Comparison of ENCODE assay signal across 8 mouse cellular contexts in genomic region chr12:33313828-33314671, GRCm38 (mm10).
DNase-seq lines count a peak whose midpoint lies in the region; ATAC-seq and TF ChIP-seq lines count a peak whose summit lies in the region.

No protein-coding gene starts in this region.

- no peak overlapping the region for H3K9ac ChIP-seq in embryonic facial prominence, embryonic 14.5 days (ENCODE audit: low read depth, low read length)
- H3K9ac ChIP-seq in midbrain, embryonic 11.5 days (ENCODE audit: low read length): no peak overlapping the region

- no peaks in the 10 kb centered on the region for H3K4me1 ChIP-seq in embryonic facial prominence, embryonic 14.5 days (ENCODE audit: control insufficient read depth, insufficient read depth, low read length)
- H3K4me1 ChIP-seq in kidney, adult 2 months (ENCODE audit: control insufficient read depth, insufficient read depth, low read length): peaks cover 54% of the 10 kb centered on the region
- peaks cover 10% of the 10 kb centered on the region for H3K4me1 ChIP-seq in limb, embryonic 10.5 days
- no peaks in the 10 kb centered on the region for H3K4me1 ChIP-seq in midbrain, embryonic 11.5 days (ENCODE audit: control insufficient read depth, insufficient read depth, low read length)

- H3K4me2 ChIP-seq in embryonic facial prominence, embryonic 14.5 days (ENCODE audit: low read depth, low read length): peak overlapping the region; percentile 16; the same call in 1 of the 2 replicates
- no peak overlapping the region for H3K4me2 ChIP-seq in midbrain, embryonic 11.5 days

- no peak for TF ChIP-seq POLR2A in kidney, adult 2 months (IDR thresholded peaks at IDR 0.05; ENCODE audit: low read depth, low read length)

- no peaks in the 10 kb centered on the region for H3K27me3 ChIP-seq in embryonic facial prominence, embryonic 14.5 days (replicated peaks; ENCODE audit: control insufficient read depth, insufficient read depth, low read length)
- H3K27me3 ChIP-seq in kidney, adult 2 months (replicated peaks; ENCODE audit: control insufficient read depth, insufficient read depth, low read length): no peaks in the 10 kb centered on the region
- H3K27me3 ChIP-seq in limb, embryonic 10.5 days (ENCODE audit: low read depth, poor library complexity, severe bottlenecking): no peaks in the 10 kb centered on the region
- no peaks in the 10 kb centered on the region for H3K27me3 ChIP-seq in midbrain, embryonic 11.5 days (ENCODE audit: control insufficient read depth, insufficient read depth, low read length)

- DNase-seq in layer of hippocampus, adult 11-12 months (ENCODE audit: low spot score): peak; percentile 64
- no peak for DNase-seq in layer of hippocampus, adult 9-10 months (ENCODE audit: low spot score)
- DNase-seq in embryonic facial prominence, embryonic 14.5 days (ENCODE audit: low spot score): peak; percentile 56
- DNase-seq in heart, adult 9 months (ENCODE audit: low spot score in 2 of 2): peak; percentile 90 to 92
- peak; percentile 89 for DNase-seq in kidney, adult 2 months
- no peak for DNase-seq in limb, embryonic 10.5 days (ENCODE audit: low spot score)
- peak; percentile 82 for DNase-seq in midbrain, embryonic 11.5 days (ENCODE audit: low spot score, missing footprints)
- DNase-seq in skeletal muscle tissue, adult 2 months (ENCODE audit: low read depth, low spot score): peak; percentile 87

- H3K27ac ChIP-seq in embryonic facial prominence, embryonic 14.5 days (replicated peaks; ENCODE audit: low read depth, low read length): no peak overlapping the region
- peak overlapping the region; percentile 51 for H3K27ac ChIP-seq in kidney, adult 2 months (ENCODE audit: insufficient read depth, low read depth, low read length)
- H3K27ac ChIP-seq in limb, embryonic 10.5 days: peak overlapping the region; percentile 25; the same call in 1 of the 2 replicates
- no peak overlapping the region for H3K27ac ChIP-seq in midbrain, embryonic 11.5 days (ENCODE audit: low read depth, low read length)

- no peak overlapping the region for H3K4me3 ChIP-seq in embryonic facial prominence, embryonic 14.5 days (ENCODE audit: low read depth, low read length)
- peak overlapping the region; percentile 45 for H3K4me3 ChIP-seq in kidney, adult 2 months (ENCODE audit: insufficient read depth, low read depth, low read length)
- peak overlapping the region; percentile 21; the same call in 1 of the 2 replicates for H3K4me3 ChIP-seq in limb, embryonic 10.5 days
- no peak overlapping the region for H3K4me3 ChIP-seq in midbrain, embryonic 11.5 days (ENCODE audit: low read depth, low read length)

- WGBS in embryonic facial prominence, embryonic 14.5 days: 30% methylated on average over 14 of the region's 14 CpGs
- 21% methylated on average over 14 of the region's 14 CpGs for WGBS in kidney, adult 2 months
- 19% methylated on average over 14 of the region's 14 CpGs for WGBS in limb, embryonic 10.5 days
- WGBS in midbrain, embryonic 11.5 days: 39% methylated on average over 14 of the region's 14 CpGs

- ATAC-seq in embryonic facial prominence, embryonic 14.5 days (ENCODE audit: low read depth): no peak
- no peak for ATAC-seq in midbrain, embryonic 11.5 days (ENCODE audit: low FRiP score)

- no peaks in the 10 kb centered on the region for H3K9me3 ChIP-seq in embryonic facial prominence, embryonic 14.5 days (ENCODE audit: control insufficient read depth, low read length)
- H3K9me3 ChIP-seq in limb, embryonic 10.5 days (replicated peaks): no peaks in the 10 kb centered on the region
- no peaks in the 10 kb centered on the region for H3K9me3 ChIP-seq in midbrain, embryonic 11.5 days (ENCODE audit: control insufficient read depth, low read length)

- TF ChIP-seq CTCF in kidney, adult 2 months (conservative IDR thresholded peaks at IDR 0.05; ENCODE audit: insufficient read depth, insufficient read length, low read depth, low read length): no peak

- H3K36me3 ChIP-seq in embryonic facial prominence, embryonic 14.5 days (ENCODE audit: control insufficient read depth, insufficient read depth, low read length): no peaks in the 10 kb centered on the region
- H3K36me3 ChIP-seq in kidney, adult 2 months (ENCODE audit: control insufficient read depth, insufficient read depth, low read length): no peaks in the 10 kb centered on the region
- no peaks in the 10 kb centered on the region for H3K36me3 ChIP-seq in limb, embryonic 10.5 days
- no peaks in the 10 kb centered on the region for H3K36me3 ChIP-seq in midbrain, embryonic 11.5 days (ENCODE audit: control insufficient read depth, insufficient read depth, low read length)

Comparison
In these comparisons a context has a peak if more than half of its experiments do, and no peak if none do; other contexts are left out.
1. DNase-seq: peak in layer of hippocampus, adult 11-12 months (single experiment), embryonic facial prominence, embryonic 14.5 days (single experiment), heart, adult 9 months (2 of 2), kidney, adult 2 months (single experiment), midbrain, embryonic 11.5 days (single experiment) and skeletal muscle tissue, adult 2 months (single experiment); none in layer of hippocampus, adult 9-10 months (single experiment) and limb, embryonic 10.5 days (single experiment).
2. H3K27ac ChIP-seq: peak in kidney, adult 2 months (single experiment) and limb, embryonic 10.5 days (single experiment); none in embryonic facial prominence, embryonic 14.5 days (single experiment) and midbrain, embryonic 11.5 days (single experiment).
3. H3K4me3 ChIP-seq: peak in kidney, adult 2 months (single experiment) and limb, embryonic 10.5 days (single experiment); none in embryonic facial prominence, embryonic 14.5 days (single experiment) and midbrain, embryonic 11.5 days (single experiment).